14 mouse cellular contexts compared by ENCODE assay signal in the genomic region with DNA sequence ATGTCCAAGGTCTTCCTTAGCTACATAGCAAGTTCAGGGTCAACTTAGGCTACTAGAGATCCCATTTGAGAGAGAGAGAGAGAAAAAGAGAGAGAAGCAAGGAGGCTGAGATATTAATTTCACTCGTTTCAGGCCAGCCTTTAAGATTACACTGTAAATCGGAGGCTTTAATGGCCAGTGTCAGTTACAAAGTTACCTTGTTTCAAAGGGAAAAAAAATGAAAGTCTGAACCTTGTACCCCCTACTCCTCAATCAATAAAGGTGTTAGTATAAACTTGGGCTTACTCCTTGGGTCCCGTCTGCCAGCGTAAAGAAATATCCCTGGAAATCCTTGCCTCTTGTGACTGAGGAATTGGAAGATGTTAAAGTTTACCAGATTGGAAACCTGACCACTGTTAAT.
"Had no signal": no experiment of that assay in that cellular context is flagged by ENCODE, and none has a peak within 500 bp of the region (broad histone marks: within the 10 kb centered on the region; RNA-seq: fewer than 3 reads in every experiment).

No protein-coding gene starts in this region.

- H3K36me3 ChIP-seq: liver, embryonic 13.5 days had no signal

- H3K9ac ChIP-seq: liver, embryonic 13.5 days had no signal

- H3K4me2 ChIP-seq: liver, embryonic 13.5 days; midbrain, embryonic 11.5 days had no signal

- DNase-seq: kidney, adult 9 months; kidney, postnatal 4 days; layer of hippocampus, postnatal 36 days; liver, embryonic 13.5 days; lung, adult 2 months; lung, postnatal 14 days; lung, postnatal 4 days; midbrain, embryonic 14.5 days; retina, postnatal 1 day; right cerebral cortex, postnatal 25 days; thymus, adult 18-20 months; thymus, postnatal 36 days had no signal

- H3K9me3 ChIP-seq: liver, embryonic 13.5 days had no signal

- H3K27me3 ChIP-seq: liver, embryonic 13.5 days had no signal

- H3K27ac ChIP-seq: left cerebral cortex, adult 2 months; liver, embryonic 13.5 days had no signal

- H3K4me3 ChIP-seq: left cerebral cortex, adult 2 months; liver, embryonic 13.5 days had no signal
